Mouse (Mus musculus): Measurements from ENCODE around the gene Xbp1.
"Not testable (repeated sequence)": the region's sequence is repeated elsewhere in the genome, so short reads cannot be mapped to it uniquely, and the experiment has no call there.

The Xbp1 gene

DNA sequence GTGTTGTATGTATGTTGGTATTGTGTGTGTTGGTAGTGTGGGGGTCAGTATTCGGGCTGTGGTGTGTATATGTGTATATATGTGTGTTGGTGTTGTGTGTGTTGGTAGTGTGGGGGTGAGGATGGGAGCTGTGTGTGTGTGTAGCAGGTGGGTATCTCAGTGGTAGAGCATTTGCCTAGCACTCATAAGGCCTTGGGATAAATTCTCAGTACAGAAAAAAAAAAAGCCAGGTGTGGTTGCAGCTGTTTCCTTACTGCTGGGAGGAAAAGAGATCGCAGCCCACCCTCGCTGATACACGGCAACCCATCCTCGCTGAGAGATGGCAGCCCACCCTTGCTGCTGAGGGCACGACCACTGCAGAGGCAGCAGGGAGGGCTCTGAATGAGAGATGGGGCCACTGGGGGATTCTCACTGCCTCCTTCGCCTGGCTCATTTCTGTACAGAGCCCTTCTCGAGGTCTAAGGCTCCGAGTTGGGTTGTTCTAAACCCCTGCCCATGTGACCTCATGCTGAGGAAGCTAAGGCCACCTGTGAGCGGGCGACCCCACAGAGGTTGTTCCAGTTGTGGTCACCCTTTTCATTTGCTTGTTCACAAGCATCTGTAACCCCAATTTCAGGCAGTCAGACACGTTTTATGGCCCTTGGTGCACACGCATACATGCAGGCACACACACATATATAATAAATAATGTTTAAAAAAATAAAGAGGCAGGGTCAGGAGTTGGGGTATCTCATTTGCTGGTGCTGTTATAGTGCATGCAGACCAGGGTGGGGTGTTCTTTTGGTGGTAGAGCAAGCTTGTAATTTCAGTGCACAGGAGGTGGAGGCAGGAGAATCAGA is 19.3 kb upstream of the Xbp1 start:
- in situ Hi-C loops (cut with MboI, MseI), result no loop called here

DNA sequence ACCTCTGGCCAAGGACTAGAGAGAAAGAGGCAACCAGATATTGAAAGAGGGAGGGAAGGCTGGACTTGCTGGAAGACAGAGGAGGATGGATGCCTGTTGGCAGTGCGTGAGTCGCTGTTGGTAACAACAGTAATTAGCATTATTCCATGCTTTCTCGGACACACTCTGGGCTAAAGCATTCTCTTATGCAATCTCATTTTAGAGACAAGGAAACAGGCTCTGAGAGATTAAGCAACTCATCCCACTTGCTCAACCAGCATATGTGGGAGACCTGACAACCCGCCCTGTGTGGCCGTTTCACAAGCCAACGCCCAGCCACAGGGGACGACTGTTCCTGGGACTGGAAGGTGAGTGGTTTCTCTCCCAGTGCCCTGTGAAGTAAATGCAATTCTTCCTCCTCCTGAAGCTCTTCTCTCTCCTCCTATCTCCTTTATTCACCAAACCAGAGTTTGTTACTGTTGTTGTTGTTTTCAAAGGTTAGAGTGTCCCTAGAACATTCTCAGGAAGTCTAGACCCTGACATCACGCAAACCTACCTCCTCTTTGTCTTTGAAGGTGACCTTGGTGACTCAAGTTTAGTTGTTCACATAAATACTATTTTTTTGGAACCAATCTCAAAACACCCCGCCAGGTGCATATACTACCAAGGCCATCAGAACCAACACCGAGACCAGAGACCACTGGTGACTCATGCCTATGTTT is 18.0 kb upstream of the Xbp1 start:
- in situ Hi-C loops (cut with MboI, MseI), result no loop called here

DNA sequence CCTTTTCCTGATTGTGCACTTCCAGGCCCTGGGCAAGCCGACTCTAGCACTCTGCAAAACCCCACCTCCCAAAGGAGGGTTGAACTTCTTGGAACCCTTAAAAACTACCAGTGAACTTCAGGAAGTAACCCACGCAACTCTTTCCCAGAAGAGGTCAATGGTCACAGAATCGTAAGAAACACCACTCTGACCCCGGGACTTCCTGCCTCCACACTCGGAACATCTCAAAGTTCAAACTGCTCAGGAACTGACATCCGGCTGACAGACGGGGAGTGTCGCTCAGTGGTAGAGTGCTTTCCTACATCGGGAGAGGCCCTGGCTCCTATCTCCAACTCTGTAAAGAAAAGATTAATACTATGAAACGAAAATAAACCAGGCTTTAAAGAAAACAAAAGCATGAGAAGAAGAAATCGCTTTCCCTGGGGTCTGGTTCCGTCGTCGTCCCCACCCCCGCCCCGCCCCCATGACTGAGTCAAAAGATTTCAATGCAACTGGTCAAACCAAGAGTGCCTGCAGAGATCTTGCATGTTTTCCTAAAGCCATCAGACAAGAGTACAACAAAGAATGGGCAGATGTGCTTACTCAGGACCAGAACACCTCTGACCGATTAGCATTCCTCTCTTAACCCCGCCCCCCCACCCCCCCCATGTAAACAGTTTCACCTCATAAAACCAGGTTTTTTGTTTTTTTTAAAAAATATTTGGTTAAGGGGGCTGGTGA is 14.4 kb upstream of the Xbp1 start:
- in situ Hi-C loops (cut with MboI, MseI), result no loop called here

DNA sequence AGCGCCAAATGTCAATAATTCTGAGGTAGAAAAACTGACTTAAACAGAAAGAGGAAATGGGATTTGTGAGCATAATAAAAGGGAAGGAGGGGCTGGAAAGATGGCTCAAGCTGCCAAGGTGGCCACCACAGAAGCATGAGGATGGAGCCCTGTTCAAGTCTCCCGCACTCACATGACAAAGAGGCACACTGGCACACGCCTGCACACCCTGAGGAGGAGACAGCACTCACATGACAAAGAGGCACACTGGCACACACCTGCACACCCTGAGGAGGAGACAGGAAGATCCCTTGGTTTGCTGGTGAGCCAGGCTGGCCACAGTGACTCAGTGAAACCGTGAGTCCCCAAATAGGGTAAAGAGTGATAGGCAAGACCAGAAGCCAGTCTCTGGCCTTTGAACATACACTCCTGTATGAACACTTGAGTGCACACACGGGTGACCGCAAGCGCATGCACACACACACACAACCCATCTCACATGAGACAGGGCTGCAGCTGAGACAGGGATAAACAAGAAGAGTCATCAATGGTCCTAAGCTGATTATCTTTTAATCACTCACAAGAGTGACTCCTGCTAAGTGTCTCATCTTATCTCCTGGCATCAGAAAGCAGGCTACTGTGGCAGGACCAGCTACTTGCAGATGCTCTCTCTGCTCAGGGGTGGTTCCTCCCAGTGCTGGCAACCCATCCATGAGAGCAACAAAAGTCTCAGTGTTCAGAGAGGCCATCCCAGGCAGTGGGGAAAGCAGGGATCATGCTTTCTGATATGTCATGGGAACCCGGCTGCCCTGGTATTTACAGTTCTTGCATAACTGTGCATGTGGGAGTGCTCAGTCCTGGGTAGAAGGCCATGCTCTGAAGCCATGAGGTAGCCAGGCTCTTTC is 11.0 kb upstream of the Xbp1 start:
- in situ Hi-C loops (cut with MboI, MseI), result no loop called here

DNA sequence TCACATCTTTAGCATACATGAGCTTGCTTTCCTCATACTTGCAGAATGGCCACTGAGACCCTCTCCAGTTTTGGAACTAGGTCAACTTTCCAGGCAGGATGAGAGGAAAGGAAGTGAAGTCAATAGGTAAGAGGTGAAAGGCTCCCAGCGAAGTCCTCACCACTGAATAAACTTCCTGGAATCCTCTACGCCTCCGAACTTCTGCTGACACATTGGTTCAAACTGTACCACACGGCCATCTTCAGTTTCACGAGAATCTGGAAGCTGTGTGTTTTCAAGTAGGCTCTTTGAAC is 10.4 kb upstream of the Xbp1 start:
- in situ Hi-C loops (cut with MboI, MseI), result no loop called here

DNA sequence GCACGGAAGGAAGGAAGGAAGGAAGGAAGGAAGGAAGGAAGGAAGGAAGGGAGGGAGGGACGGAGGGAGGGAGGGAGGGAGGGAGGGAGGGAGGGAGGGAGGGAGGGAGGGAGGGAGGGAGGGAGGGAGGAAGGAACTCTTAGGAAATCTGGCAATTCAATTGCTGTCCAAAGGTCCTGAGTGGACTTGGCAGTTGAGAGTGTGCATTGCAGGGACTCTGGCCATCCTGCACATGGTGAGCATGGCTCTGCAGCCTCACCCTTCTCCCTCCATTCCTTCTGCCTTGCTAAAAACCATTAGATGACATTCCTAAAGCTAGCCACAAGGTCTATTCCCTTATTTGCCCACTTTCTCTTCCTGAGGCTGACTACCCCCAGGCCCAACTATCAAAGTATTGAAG is 9.8 kb upstream of the Xbp1 start:
- in situ Hi-C loops (cut with MboI, MseI), result not testable (repeated sequence)

DNA sequence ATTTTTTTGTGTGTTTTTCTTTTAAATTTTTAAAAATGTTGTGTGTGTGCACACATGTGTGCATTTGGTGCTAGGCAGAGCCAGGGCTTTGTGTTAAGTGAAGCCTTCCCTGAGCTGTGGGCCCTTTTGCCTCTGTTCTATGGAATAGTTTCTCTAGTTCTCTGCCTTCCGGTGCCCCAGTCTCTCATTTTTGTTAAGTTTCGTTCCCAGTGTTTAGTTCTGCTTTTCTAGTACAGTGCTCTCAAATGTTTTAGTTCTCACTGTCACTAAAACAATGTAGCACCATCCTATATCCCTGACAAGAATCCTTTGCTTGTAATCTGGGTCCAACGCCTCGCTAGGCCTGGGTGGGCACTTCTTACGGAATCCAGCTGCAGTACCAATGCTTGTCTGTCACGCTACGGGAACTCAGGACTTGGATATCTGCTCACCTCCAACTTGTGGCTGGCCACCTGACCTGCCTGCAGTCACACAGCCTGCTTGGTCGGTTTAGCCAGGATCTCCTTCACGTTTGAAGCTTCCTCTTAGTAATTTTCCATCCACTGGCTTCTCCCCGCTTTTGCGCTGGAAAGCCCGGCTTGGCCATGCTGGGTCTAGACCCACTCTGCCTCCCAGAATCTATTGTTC is 8.2 kb upstream of the Xbp1 start:
- in situ Hi-C loops (cut with MboI, MseI), result no loop called here

DNA sequence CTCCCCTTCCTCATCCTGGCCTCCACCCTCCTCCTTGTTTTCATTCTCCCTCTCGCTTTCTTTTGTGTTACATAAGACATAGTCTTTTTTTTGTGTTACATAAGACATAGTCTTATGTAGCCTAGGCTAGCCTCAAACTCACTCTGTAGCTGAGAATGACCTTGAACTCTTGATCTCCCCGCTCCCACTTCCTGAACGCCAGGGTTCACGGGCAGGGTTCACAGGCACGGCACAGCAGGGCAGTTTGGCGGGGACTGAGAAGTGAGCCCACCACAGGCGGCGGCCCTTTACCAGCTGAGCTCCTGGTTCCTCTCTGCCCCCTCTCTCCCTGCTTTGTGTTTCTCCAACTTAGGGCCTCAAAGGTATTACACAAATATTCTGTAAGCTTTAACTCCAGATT is 7.5 kb upstream of the Xbp1 start:
- in situ Hi-C loops (cut with MboI, MseI), result no loop called here

DNA sequence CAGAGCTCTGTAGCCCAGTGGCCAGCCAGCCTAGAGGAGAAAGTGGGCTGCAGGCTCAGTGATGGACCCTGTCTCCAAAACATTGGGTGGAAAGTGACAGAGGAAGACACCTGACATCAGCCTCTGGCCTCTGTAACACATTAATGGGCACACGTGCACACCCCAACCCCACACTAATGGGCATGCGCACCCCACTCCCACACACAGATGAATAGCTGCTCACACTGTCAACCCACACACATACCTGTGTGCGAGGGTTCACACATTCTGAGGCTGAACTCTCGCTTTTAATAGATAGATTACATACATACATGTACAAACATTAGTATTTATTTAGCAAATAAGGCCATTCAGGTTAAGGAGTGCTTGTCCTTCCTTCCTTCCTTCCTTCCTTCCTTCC is 6.4 kb upstream of the Xbp1 start:
- in situ Hi-C loops (cut with MboI, MseI), result no loop called here

DNA sequence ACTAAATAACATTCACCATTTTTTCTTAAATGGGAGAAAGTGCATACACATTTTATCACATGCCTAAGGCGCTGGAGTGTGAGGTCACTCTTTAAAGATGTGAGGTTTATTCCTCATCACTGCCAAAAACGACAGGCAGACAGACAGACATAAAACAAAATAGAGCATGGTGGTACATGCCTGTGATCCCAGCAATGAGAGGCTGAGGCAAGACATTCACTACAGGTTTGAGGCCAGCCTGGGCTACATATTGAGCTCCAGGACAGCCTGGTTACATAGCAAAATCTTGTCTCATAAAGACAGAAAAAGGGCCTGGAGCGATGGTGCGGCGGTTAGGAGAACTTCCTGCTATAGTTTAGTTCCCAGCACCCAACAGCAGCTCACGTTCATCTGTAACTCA is 5.3 kb upstream of the Xbp1 start:
- in situ Hi-C loops (cut with MboI, MseI), result no loop called here

DNA sequence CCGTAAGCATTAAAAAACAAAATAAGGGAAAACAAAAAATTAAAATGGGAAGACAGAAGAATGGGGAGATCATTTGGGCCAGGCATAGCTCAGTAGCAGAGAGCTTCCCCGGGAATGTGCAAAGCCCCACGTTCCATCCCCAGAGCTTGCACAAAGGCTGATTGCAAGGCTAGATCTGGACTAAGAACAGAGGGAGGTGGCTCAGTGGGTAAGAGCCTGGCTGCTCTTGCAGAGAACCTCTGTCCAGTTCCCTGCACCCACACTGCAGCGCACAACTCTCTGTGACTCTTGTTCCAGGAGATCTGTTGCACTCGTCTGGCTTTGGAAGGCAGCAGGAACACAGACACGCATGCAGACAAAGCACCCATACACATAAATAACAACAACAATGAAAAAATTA is 4.8 kb upstream of the Xbp1 start:
- in situ Hi-C loops (cut with MboI, MseI), result no loop called here

DNA sequence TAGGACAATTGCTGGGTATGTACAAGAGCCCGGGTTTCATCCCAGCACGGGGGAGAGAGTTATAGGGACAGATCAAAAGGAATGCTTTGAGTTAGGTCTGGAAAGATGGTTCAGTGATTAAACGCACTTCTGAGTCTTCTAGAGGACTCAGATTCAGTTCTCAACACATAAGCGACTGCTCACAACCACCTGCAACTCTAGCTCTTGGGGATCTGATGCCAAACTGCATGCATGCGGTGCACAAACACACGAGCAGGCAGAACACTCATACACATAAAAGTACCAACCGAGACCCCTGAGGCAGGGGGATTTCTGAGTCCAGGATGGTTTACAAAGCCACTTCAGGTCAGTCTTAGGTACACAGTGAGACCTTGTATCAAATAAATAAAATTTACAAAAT is 4.3 kb upstream of the Xbp1 start:
- in situ Hi-C loops (cut with MboI, MseI), result no loop called here

DNA sequence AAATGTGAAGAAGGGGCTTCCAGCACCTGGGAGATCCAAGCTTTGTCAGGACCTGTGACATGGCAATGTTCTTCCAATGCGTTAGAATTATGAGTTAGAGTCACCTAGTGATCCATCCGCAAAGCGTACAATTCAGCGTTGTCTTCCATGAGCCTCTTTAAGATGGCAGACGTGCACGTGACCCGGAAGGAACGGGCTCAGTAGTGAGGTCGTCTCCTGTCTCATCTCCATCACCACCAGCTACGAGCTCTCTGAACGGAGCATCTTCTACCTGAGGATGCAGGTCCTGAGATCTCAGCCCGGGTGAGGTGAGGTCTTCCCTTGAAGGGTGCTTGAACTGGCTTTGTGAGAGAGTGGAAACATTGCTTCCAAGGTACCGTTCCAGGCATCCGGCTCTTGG is 3.8 kb upstream of the Xbp1 start:
- in situ Hi-C loops (cut with MboI, MseI), result no loop called here

DNA sequence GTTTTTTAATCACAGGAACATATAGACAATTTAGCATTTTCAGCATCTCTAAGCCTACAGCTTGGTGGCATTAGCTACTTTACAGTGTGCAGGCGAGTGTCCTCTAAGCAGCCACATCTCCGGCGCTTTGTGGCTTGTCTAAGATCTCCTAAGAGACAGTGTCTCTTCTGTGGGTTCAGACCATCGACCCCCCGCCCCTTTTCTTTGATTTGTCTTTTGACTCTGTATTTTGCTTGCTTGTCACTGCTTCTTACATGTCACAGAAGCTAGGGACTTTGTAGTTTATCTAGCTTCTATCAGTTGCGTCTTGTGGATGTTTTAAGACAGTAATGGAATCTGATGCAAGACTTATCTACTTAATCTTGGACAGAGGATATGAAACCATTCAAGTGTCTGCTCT is 3.1 kb upstream of the Xbp1 start:
- in situ Hi-C loops (cut with MboI, MseI), result no loop called here

DNA sequence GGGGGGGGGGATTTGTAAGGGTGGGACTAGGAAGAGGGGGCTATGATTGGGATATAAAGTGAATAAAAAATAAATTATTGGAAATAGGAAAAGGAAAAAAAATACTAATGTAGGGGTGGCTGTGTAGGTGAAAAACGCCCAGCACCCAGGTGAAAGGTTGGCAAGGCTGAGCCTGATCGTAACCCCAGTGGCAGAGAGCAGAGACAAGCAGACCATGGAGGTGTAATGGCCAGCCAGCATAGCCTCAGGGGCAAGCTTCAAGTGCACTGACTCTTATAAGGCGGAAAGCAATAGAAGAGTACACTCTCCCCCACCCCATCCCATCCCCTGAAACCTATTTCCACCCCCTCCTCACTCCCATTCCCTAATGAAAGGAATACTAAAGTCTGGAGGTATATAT is 778 bp upstream of the Xbp1 start:
- in situ Hi-C loops (cut with MboI, MseI), result loop anchor here (5.0 kb wide), 1 partner anchor 32 kb away; no protein-coding TSS in a partner anchor

DNA sequence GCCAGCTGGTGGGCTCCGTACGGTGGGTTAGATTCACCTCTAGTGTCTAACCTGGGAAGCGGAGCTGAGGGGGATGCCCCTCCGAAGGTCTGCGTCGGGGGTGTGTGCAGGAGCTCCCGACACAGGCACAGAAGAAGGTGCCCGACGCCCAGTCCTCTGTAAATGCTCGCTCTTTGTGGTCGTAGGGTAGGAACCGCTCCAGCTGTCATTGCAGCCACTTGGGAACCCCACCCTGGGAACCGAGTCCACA is 732 bp downstream of the Xbp1 start:
- in situ Hi-C loops (cut with MboI, MseI), result loop anchor here (5.0 kb wide), 1 partner anchor 34 kb away; no protein-coding TSS in a partner anchor

DNA sequence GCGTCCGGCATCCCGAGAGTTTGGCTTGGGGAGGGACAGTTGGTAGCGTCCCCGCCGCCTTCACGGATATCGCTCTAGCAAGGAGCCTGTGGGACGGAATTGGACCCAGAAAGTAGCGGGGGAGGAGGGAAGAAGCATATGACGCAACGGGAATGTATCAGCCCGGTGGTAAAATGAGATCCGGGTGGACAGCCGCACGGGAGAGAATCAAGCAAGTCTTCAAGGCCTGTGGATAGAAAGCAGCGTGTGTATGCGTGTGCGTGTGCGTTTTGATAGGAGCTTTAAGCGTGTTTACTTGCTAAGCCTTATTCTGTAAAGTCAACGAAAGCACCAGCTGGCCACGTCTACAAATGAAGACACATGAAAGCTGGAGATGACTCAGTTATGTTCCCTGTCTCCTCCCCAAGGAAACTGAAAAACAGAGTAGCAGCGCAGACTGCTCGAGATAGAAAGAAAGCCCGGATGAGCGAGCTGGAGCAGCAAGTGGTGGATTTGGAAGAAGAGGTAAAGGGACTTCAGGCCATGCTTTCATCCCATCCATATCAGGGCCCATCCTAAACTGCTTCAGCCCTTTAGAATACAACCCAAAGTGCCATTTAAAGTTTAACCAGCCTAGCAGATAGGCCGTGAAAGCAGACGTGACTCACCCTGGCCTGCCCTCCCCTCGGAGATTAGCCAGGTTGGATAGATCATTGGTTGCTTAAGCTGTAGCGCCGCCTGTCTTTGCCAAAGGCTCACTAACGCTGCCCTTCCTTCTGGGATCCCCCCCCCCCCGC is 1.2 kb downstream of the Xbp1 start:
- in situ Hi-C loops (cut with MboI, MseI), result loop anchor here (5.0 kb wide), 1 partner anchor 34 kb away; no protein-coding TSS in a partner anchor

DNA sequence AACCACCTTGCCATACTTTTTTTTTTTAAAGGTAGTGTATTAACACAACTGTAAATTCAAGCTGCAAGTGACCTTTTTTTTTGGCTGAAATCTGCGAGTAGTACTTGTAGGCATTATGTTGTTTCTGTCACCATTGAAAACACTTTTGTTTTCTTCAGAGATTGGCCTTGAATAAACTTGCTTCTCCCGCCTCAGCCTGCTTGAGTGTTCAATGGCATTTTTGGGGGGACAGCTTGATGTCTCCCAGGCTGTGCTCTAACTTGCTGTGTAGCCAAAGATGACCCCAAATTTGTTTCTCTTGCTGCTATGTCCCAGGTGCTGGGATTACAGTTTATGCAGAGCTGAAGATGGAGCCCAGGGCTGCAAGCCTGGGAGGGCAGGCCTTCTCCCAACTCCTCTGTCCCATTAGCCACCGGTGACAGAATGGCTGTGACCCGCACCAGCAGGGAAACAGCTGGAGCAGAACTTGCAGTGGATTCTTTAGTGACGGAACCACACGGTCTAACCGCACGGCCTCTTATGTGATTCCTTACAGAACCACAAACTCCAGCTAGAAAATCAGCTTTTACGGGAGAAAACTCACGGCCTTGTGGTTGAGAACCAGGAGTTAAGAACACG is 2.4 kb downstream of the Xbp1 start:
- in situ Hi-C loops (cut with MboI, MseI), result loop anchor here (5.0 kb wide), 1 partner anchor 36 kb away; no protein-coding TSS in a partner anchor

DNA sequence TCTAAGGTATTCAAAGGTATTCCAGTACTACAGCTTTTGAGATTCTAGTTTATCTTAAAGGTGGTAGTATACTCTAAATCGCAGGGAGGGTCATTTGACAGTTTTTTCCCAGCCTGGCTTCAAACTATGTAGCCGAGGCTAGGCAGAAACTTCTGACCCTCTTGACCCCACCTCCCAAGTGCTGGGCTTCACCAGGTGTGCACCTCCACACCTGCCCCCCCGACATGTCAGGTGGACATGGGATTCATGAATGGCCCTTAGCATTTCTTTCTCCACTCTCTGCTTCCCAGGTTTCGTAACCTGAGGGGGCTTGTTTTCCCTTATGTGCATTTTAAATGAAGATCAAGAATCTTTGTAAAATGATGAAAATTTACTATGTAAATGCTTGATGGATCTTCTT is 5.0 kb downstream of the Xbp1 start:
- in situ Hi-C loops (cut with MboI, MseI), result no loop called here
